Mouse (Mus musculus): ENCODE results near the gene H1fnt. TPM values are rescaled to one million over a fixed set of nuclear protein-coding genes. Genes with fewer than 3 reads are reported as not detected.

H1fnt gene
- total RNA-seq (2023) = not detected

GRCm38 (mm10) chr15:98257193-98257592, at the start of gene H1fnt:
TSS of gene H1fnt (minus strand) at chr15:98257293.

DNA sequence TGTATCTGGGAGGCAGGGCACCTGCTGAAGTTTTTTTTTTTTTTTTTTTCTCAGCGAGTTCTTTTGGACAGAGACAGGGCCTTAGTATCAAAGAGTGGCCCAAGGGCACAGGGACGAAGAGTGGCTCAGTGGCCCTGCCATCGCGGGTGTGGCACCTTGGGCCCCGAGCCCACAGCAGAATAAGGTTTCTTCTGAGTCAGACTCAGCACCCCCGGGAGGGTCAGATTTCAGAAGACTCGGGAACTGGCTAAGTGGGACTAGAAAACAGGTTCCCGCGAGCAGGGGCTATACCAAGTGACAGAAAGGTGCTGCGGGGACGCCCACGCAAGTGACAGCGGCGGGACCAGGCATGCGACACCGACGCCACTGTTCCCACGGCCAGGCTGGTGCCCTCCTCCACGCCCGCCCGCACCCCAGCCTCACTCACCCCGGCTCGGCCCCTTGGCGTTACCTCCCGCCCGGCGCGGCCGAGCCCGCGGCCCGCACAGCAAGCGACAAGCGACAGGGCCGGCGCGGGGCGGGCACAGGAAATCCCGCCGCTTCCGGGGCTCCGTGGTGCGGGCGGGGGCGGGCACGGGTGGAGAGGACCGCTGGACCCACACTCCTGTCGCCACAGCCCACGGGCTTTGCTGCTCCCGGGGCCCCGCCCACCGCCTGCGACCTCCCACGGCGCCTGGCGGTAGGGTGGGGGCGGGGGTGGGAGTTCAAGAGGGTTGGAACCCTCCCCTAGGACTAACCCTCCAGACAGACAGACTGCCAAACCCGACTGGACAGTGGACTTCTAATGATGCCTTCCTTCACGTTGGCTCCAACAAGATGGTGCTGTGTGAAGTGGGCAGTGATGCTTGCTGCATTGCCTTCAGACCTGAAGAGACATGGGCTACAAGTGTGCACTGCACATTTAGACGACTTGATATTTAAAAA, 38.8 kb upstream of the H1fnt start, which contains the start of gene Zfp641:
Gene Zfp641 (minus strand): TSS at position 534 of the 924 bp plus-strand sequence.

DNA sequence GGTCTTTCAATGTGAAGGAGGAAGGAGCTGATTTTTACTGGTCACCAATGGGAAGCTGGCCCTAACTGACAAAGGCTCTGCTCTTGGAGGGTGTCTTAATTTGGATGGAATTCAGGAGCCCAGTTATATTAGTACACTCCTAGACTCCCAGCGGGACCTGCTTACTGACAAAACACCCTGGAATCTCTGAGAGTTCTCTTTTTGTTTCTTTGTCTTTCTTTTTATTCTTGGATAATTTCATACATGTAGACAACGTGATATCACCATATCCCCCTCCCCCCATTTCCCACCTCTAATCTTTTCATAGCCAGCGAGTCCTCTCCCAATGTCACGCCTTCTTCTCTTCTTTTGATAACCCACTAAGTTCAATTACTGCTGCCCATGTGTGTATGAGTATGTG, 22.7 kb downstream of the H1fnt start, which contains the start of gene Olfr286:
Gene Olfr286 (minus strand): TSS at position 101 of the 400 bp plus-strand sequence.

GRCm38 (mm10) chr15:98220877-98221276, 36.2 kb downstream of the H1fnt start, which contains the start of the genes Gm44579 and Olfr287:
TSS of gene Gm44579 (minus strand) at chr15:98220977.
TSS of gene Olfr287 (minus strand) at chr15:98221056.

Other genes with a start within 250 kb of the H1fnt start
- 14.6 TPM for gene Pfkm, start 164.7 kb downstream of the H1fnt start, total RNA-seq (2023)
- 49.2 TPM for gene Senp1, start 163.5 kb downstream of the H1fnt start, total RNA-seq (2023)
- 15.4 TPM for gene Asb8, start 91.7 kb downstream of the H1fnt start, total RNA-seq (2023)
- gene Ccdc184, start 90.1 kb downstream of the H1fnt start, total RNA-seq (2023) = not detected
- gene Olfr288, start 61.8 kb downstream of the H1fnt start, total RNA-seq (2023) = not detected
- gene Gm44579, start 36.3 kb downstream of the H1fnt start, total RNA-seq (2023) = not detected
- gene Olfr287, start 36.2 kb downstream of the H1fnt start, total RNA-seq (2023) = not detected
- gene Olfr286, start 22.8 kb downstream of the H1fnt start, total RNA-seq (2023) = not detected
- gene Zfp641, start 38.9 kb upstream of the H1fnt start, total RNA-seq (2023) = not detected
- not detected for gene Olfr285, start 60.1 kb upstream of the H1fnt start, total RNA-seq (2023)
- gene Olfr284, start 83.7 kb upstream of the H1fnt start, total RNA-seq (2023) = not detected
- gene Olfr283, start 123.7 kb upstream of the H1fnt start, total RNA-seq (2023) = not detected
- not detected for gene Olfr282, start 173.9 kb upstream of the H1fnt start, total RNA-seq (2023)
- gene Olfr281, start 195.3 kb upstream of the H1fnt start, total RNA-seq (2023) = not detected
- not detected for gene OR5BS1P, start 212.6 kb upstream of the H1fnt start, total RNA-seq (2023)
- gene Lalba, start 225.4 kb upstream of the H1fnt start, total RNA-seq (2023) = not detected
- gene Olfr279, start 235.1 kb upstream of the H1fnt start, total RNA-seq (2023) = not detected